In genomic region chr5:33623766-33624165, GRCm38 (mm10) we compare ENCODE assay signal across 25 mouse cellular contexts.
"Had no signal": no experiment of that assay in that cellular context is flagged by ENCODE, and none has a peak within 500 bp of the region (broad histone marks: within the 10 kb centered on the region; RNA-seq: fewer than 3 reads in every experiment).

No protein-coding gene starts in this region.

- H3K4me2 ChIP-seq: limb, embryonic 13.5 days; liver, embryonic 12.5 days; liver, embryonic 15.5 days; lung, embryonic 15.5 days; midbrain, embryonic 11.5 days; neural tube, embryonic 12.5 days; stomach, embryonic 15.5 days had no signal

- H3K4me3 ChIP-seq: layer of hippocampus, adult 2 months; limb, embryonic 10.5 days; limb, embryonic 13.5 days; liver, embryonic 12.5 days; liver, embryonic 15.5 days; lung, embryonic 15.5 days; megakaryocyte, embryonic 14.5 days; neural tube, embryonic 12.5 days; stomach, embryonic 15.5 days had no signal

- H3K9me3 ChIP-seq: limb, embryonic 10.5 days; limb, embryonic 13.5 days; liver, embryonic 12.5 days; liver, embryonic 15.5 days; lung, embryonic 15.5 days; megakaryocyte, embryonic 14.5 days; neural tube, embryonic 12.5 days; stomach, embryonic 15.5 days had no signal

- ATAC-seq: intestine, postnatal 0 days; liver, embryonic 12.5 days had no signal

- H3K36me3 ChIP-seq: lung, embryonic 15.5 days; neural tube, embryonic 12.5 days; stomach, embryonic 15.5 days had no signal

- H3K27me3 ChIP-seq: limb, embryonic 13.5 days; liver, embryonic 12.5 days; liver, embryonic 15.5 days; lung, embryonic 15.5 days; megakaryocyte, embryonic 14.5 days; neural tube, embryonic 12.5 days; stomach, embryonic 15.5 days had no signal

- H3K27ac ChIP-seq: kidney, postnatal 0 days; layer of hippocampus, adult 2 months; limb, embryonic 10.5 days; limb, embryonic 13.5 days; liver, embryonic 12.5 days; liver, embryonic 15.5 days; lung, embryonic 15.5 days; neural tube, embryonic 12.5 days; stomach, embryonic 15.5 days had no signal

- DNase-seq: kidney, adult 2 months; kidney, postnatal 25 days; layer of hippocampus, adult 9-11 months; liver; lung, adult 18-20 months; lung, postnatal 10 days; lung, postnatal 36 days; right cerebral cortex, adult 18-20 months; right cerebral cortex, postnatal 14 days; right cerebral cortex, postnatal 4 days; thymus, adult 2 months; thymus, postnatal 14 days; thymus, postnatal 4 days had no signal

- H3K9ac ChIP-seq: limb, embryonic 13.5 days; liver, embryonic 12.5 days; liver, embryonic 15.5 days; lung, embryonic 15.5 days; neural tube, embryonic 12.5 days; stomach, embryonic 15.5 days had no signal
